Mouse (Mus musculus) heart, postnatal 25 days (tissue): ENCODE results near the gene Il18. TPM values are rescaled to one million over a fixed set of nuclear protein-coding genes. Genes with fewer than 3 reads are reported as not detected.

Experiments used
- DNase-seq: peaks from one replicate; pipeline ENCODE4 v3.0.0; 2022; ENCODE audit warnings: low spot score
- intact Hi-C: fragments of 180-260 bp; cut with DNase I; formaldehyde crosslinking; loops from one replicate; pipeline ENCODE4 v1.15.1; 2025
- total RNA-seq, 2 experiments: library from RNA; stranded (reverse); gene quantifications; 2 replicates each; pipeline ENCODE4 v1.2.3; 2021

Il18 gene
- 1 to 10 TPM; 1.3 to 1.4 TPM for total RNA-seq

- peak; percentile 8 for DNase-seq
- intact Hi-C loops: no loop called here
Measured at GRCm38 (mm10) chr9:50554241-50555093, at the start of gene Il18. Gene Il18, plus strand, starts transcription at chr9:50554827.

GRCm38 (mm10) chr9:50505405-50505804, 49.2 kb upstream of the Il18 start:
- intact Hi-C loops: no loop called here

GRCm38 (mm10) chr9:50507570-50507969, 47.1 kb upstream of the Il18 start:
- intact Hi-C loops: no loop called here

More at GRCm38 (mm10) chr9:50505405-50505804, 49.2 kb upstream of the Il18 start:
- DNase-seq: no peak

GRCm38 (mm10) chr9:50515462-50515861, 39.2 kb upstream of the Il18 start:
- no peak for DNase-seq
- intact Hi-C loops: no loop called here

More at GRCm38 (mm10) chr9:50507570-50507969, 47.1 kb upstream of the Il18 start:
- DNase-seq: no peak

GRCm38 (mm10) chr9:50518781-50519180, 35.8 kb upstream of the Il18 start:
- no peak for DNase-seq
- intact Hi-C loops: no loop called here

GRCm38 (mm10) chr9:50520748-50521147, 33.9 kb upstream of the Il18 start:
- intact Hi-C loops: no loop called here
- no peak for DNase-seq

GRCm38 (mm10) chr9:50521562-50521961, 33.1 kb upstream of the Il18 start:
- DNase-seq: no peak
- intact Hi-C loops: no loop called here

GRCm38 (mm10) chr9:50522574-50522973, 32.1 kb upstream of the Il18 start:
- no peak for DNase-seq
- intact Hi-C loops: no loop called here

GRCm38 (mm10) chr9:50524936-50525335, 29.7 kb upstream of the Il18 start:
- intact Hi-C loops: loop anchor here (5.0 kb wide), 2 partner anchors 72 to 1028 kb away; no protein-coding TSS in a partner anchor

GRCm38 (mm10) chr9:50525585-50525984, 29.0 kb upstream of the Il18 start:
- DNase-seq: no peak
- intact Hi-C loops: loop anchor here (5.0 kb wide), 2 partner anchors 72 to 1028 kb away; no protein-coding TSS in a partner anchor

More at GRCm38 (mm10) chr9:50524936-50525335, 29.7 kb upstream of the Il18 start:
- DNase-seq: no peak

GRCm38 (mm10) chr9:50527860-50528259, 26.8 kb upstream of the Il18 start:
- intact Hi-C loops: loop anchor here (1.0 to 5.0 kb wide), 4 partner anchors 65 to 1031 kb away; no protein-coding TSS in a partner anchor
- DNase-seq: no peak

GRCm38 (mm10) chr9:50528293-50528892, 26.2 kb upstream of the Il18 start, which contains the start of gene Pts:
Gene Pts, minus strand, starts transcription at chr9:50528724.
- intact Hi-C loops: loop anchor here (1.0 to 5.0 kb wide), 4 partner anchors 65 to 1031 kb away; no protein-coding TSS in a partner anchor
- peak; percentile 93 for DNase-seq

- intact Hi-C loops: loop anchor here (10.0 kb wide), 1 partner anchor 196 kb away; no protein-coding TSS in a partner anchor
- no peak for DNase-seq
Measured at GRCm38 (mm10) chr9:50530890-50531289, 23.7 kb upstream of the Il18 start.

- no peak for DNase-seq
- intact Hi-C loops: loop anchor here (10.0 kb wide), 1 partner anchor 199 kb away; no protein-coding TSS in a partner anchor
Measured at GRCm38 (mm10) chr9:50533328-50533727, 21.3 kb upstream of the Il18 start.

GRCm38 (mm10) chr9:50533791-50534190, 20.8 kb upstream of the Il18 start:
- DNase-seq: no peak
- intact Hi-C loops: loop anchor here (10.0 kb wide), 1 partner anchor 199 kb away; no protein-coding TSS in a partner anchor

GRCm38 (mm10) chr9:50535930-50536329, 18.7 kb upstream of the Il18 start:
- intact Hi-C loops: loop anchor here (10.0 kb wide), 1 partner anchor 201 kb away; no protein-coding TSS in a partner anchor
- no peak for DNase-seq

GRCm38 (mm10) chr9:50536603-50537135, 18.0 kb upstream of the Il18 start:
- DNase-seq: no peak
- intact Hi-C loops: loop anchor here (10.0 kb wide), 1 partner anchor 202 kb away; no protein-coding TSS in a partner anchor

- intact Hi-C loops: loop anchor here (10.0 kb wide), 1 partner anchor 202 kb away; no protein-coding TSS in a partner anchor
Measured at GRCm38 (mm10) chr9:50537295-50537694, 17.3 kb upstream of the Il18 start.

GRCm38 (mm10) chr9:50540170-50540569, 14.5 kb upstream of the Il18 start:
- DNase-seq: no peak
- intact Hi-C loops: no loop called here

More at GRCm38 (mm10) chr9:50537295-50537694, 17.3 kb upstream of the Il18 start:
- DNase-seq: no peak

- DNase-seq: no peak
- intact Hi-C loops: no loop called here
Measured at GRCm38 (mm10) chr9:50542401-50542800, 12.2 kb upstream of the Il18 start.
